Mouse (Mus musculus) thymus, adult 2 months (tissue): Measurements from ENCODE around the gene Sectm1a. TPM values are rescaled to one million over a fixed set of nuclear protein-coding genes. Genes with fewer than 3 reads are reported as not detected.
"Not testable (repeated sequence)": the region's sequence is repeated elsewhere in the genome, so short reads cannot be mapped to it uniquely, and the experiment has no call there.

Source experiments
- DNase-seq: peaks from one replicate; pipeline ENCODE4 v3.0.0; 2021
- H3K27ac ChIP-seq: fragments of 200-500 bp; 2 replicates; pipeline ENCODE4 v1.5.1; 2012; ENCODE audit warnings: low read length, control low read depth; ENCODE audit not compliant: control insufficient read depth, insufficient read depth
- H3K27me3 ChIP-seq: fragments of 200-500 bp; 2 replicates; pipeline ENCODE4 v1.6.1; 2012; ENCODE audit warnings: mild to moderate bottlenecking, low read length, moderate library complexity, mixed read lengths; ENCODE audit not compliant: control insufficient read depth, insufficient read depth
- H3K36me3 ChIP-seq: fragments of 200-500 bp; 2 replicates; pipeline ENCODE4 v1.6.1; 2012; ENCODE audit warnings: mild to moderate bottlenecking, low read length, moderate library complexity; ENCODE audit not compliant: control insufficient read depth, insufficient read depth
- H3K4me1 ChIP-seq: fragments of 200-500 bp; replicated peaks from 2 replicates; pipeline ENCODE4 v1.6.1; 2012; ENCODE audit warnings: low read length; ENCODE audit not compliant: control insufficient read depth, insufficient read depth
- H3K4me3 ChIP-seq: fragments of 200-500 bp; 2 replicates; pipeline ENCODE4 v1.5.1; 2012; ENCODE audit warnings: mild to moderate bottlenecking, low read length, control low read depth, moderate library complexity; ENCODE audit not compliant: control insufficient read depth, insufficient read depth
- CTCF ChIP-seq: fragments of 200-500 bp; IDR thresholded peaks from 2 replicates; pipeline ENCODE4 v1.5.1; 2012; ENCODE audit warnings: mild to moderate bottlenecking, control low read depth, low read length, moderate library complexity, borderline replicate concordance; ENCODE audit not compliant: control insufficient read depth, poor library complexity, insufficient read depth; ENCODE audit errors: extremely low read depth
- POLR2A ChIP-seq: fragments of 200-500 bp; IDR thresholded peaks from 2 replicates; pipeline ENCODE4 v1.6.1; 2012; ENCODE audit warnings: mild to moderate bottlenecking, low read length, control low read depth, moderate library complexity; ENCODE audit not compliant: control insufficient read depth, poor library complexity, insufficient read depth; ENCODE audit errors: extremely low read depth
- WGBS: fragments of 180-500 bp; shearing (Covaris S2); methylation state at CpG from one replicate; pipeline ENCODE4 v1.1.7; 2018; 5-methylcytosine and 5-hydroxymethylcytosine counted together
- polyA plus RNA-seq: library from polyadenylated mRNA; depleted of rRNA; stranded (reverse); fragments of >200 nt; gene quantifications from 2 replicates; pipeline ENCODE4 v1.2.3, GENCODE M21; 2012

Gene Sectm1a
- polyA plus RNA-seq, 1 experiment = 2.7 TPM

DNA sequence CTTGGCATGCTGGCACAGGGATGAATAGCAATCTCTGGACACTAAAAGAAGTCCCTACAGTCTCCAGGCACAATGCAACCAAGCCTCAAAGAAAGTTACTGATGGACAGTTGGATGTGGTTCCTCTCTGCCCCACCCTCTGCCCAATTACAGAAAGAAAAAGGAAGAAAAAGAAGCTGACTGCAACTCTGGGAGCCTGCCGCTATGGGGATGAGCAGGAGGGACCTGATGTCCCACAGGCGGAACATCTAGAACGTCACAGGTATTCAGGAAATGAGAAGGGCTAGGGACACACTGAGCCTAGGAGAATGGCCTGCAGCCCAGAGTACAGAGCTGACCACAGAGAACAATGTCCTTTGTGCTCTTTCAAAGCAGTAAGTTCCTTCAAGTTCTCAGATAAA lies 1.2 kb upstream of the Sectm1a start:
- H3K27me3 ChIP-seq = no peaks in the 10 kb centered on the region
- no peak overlapping the region for H3K4me3 ChIP-seq
- H3K27ac ChIP-seq = peak overlapping the region; percentile 19; the same call in 1 of the 2 replicates
- 56% methylated on average over 3 of the region's 3 CpGs for WGBS
- no peaks in the 10 kb centered on the region for H3K36me3 ChIP-seq
- DNase-seq = no peak
- TF ChIP-seq POLR2A (no peak), CTCF (no peak)
- peaks cover 11% of the 10 kb centered on the region for H3K4me1 ChIP-seq

GRCm38 (mm10) chr11:121080330-121080729 lies 690 bp downstream of the Sectm1a start:
- no peaks in the 10 kb centered on the region for H3K27me3 ChIP-seq
- 98% methylated on average over 8 of the region's 8 CpGs for WGBS
- H3K4me3 ChIP-seq = no peak overlapping the region
- no peak overlapping the region for H3K27ac ChIP-seq
- no peak for TF ChIP-seq POLR2A
- TF ChIP-seq CTCF = no peak
- no peaks in the 10 kb centered on the region for H3K36me3 ChIP-seq
- peaks cover 11% of the 10 kb centered on the region for H3K4me1 ChIP-seq
- DNase-seq = no peak

DNA sequence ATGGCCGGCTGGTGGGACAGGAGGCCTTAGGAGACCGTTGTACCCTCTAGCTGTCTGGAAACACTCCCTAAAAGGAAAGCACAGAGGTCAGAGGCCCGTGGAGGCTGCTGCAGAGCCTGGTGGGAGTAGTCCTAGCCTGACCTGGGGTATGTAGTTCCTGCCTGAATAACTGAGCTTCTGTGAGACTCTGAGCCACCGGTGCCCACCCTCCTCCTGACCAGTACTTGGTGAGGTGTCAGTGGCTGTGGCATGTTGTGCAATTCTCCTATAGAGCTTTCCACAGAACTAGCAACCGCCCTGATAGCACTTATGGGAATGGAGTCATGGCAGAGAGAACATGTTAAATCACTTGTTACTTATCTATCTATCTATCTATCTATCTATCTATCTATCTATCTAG lies 5.4 kb downstream of the Sectm1a start:
- TF ChIP-seq POLR2A (no peak), CTCF (no peak)
- WGBS = 80% methylated on average over 5 of the region's 5 CpGs
- H3K4me1 ChIP-seq = no peaks in the 10 kb centered on the region
- no peak overlapping the region for H3K27ac ChIP-seq
- DNase-seq = no peak
- H3K4me3 ChIP-seq = no peak overlapping the region
- H3K36me3 ChIP-seq = no peaks in the 10 kb centered on the region
- H3K27me3 ChIP-seq = no peaks in the 10 kb centered on the region

GRCm38 (mm10) chr11:121069662-121070061 lies 11.4 kb downstream of the Sectm1a start:
- H3K27ac ChIP-seq, H3K27me3 ChIP-seq, H3K4me1 ChIP-seq, H3K4me3 ChIP-seq, DNase-seq, H3K36me3 ChIP-seq: not testable (repeated sequence)
- 95% methylated on average over 12 of the region's 16 CpGs for WGBS

GRCm38 (mm10) chr11:121067895-121068294 lies 13.1 kb downstream of the Sectm1a start:
- Histone ChIP-seq H3K27me3 (no peaks in the 10 kb centered on the region), H3K36me3 (no peaks in the 10 kb centered on the region), H3K27ac (no peak overlapping the region), H3K4me1 (no peaks in the 10 kb centered on the region), H3K4me3 (no peak overlapping the region)
- TF ChIP-seq POLR2A (no peak), CTCF (no peak)
- no peak for DNase-seq
- 98% methylated on average over 2 of the region's 2 CpGs for WGBS

- Histone ChIP-seq H3K27me3 (no peaks in the 10 kb centered on the region), H3K4me1 (no peaks in the 10 kb centered on the region), H3K36me3 (no peaks in the 10 kb centered on the region), H3K27ac (no peak overlapping the region), H3K4me3 (no peak overlapping the region)
- no peak for DNase-seq
- TF ChIP-seq POLR2A (no peak), CTCF (no peak)
- WGBS = 49% methylated on average over 3 of the region's 3 CpGs
Measured at GRCm38 (mm10) chr11:121064197-121064596, 16.8 kb downstream of the Sectm1a start.

- Histone ChIP-seq H3K27ac (no peak within 1 kb of the TSS), H3K4me1 (no peaks in the 10 kb centered on the region), H3K27me3 (no peaks in the 10 kb centered on the region), H3K4me3 (no peak within 1 kb of the TSS), H3K36me3 (no peaks in the 10 kb centered on the region)
- TF ChIP-seq CTCF (no peak), POLR2A (no peak)
- WGBS = 80% methylated on average over 5 of the region's 5 CpGs
- no peak for DNase-seq
Measured at GRCm38 (mm10) chr11:121063379-121063778, 17.6 kb downstream of the Sectm1a start, which contains the start of gene Sectm1b. Gene Sectm1b, minus strand, starts transcription at chr11:121063569.
